Mouse (Mus musculus): ENCODE measurements at regions not wholly inside any gene's neighbourhood (a gene's known extent, or its start where the extent isn't known, plus 50 kb on each side); places are given as distances from the start of the nearest gene placed in this dataset.

GRCm38 (mm10) chr11:17591780-17592487, 334.6 kb downstream of the C1d start:
- no peak for DNase-seq
- H3K27ac ChIP-seq: no peak overlapping the region
- intact Hi-C loops (cut with DNase I): no loop called here
- no peak overlapping the region for H3K4me3 ChIP-seq
- no peak for TF ChIP-seq CTCF (IDR thresholded peaks at IDR 0.05)

- no peak overlapping the region for H3K27ac ChIP-seq
- no peak for TF ChIP-seq CTCF (IDR thresholded peaks at IDR 0.05)
- DNase-seq: no peak
- H3K4me3 ChIP-seq: no peak overlapping the region
- intact Hi-C loops (cut with DNase I): no loop called here
Measured at GRCm38 (mm10) chr11:17603726-17604493, 346.5 kb downstream of the C1d start.

GRCm38 (mm10) chr11:17620462-17621248, 333.0 kb downstream of the Etaa1 start:
- intact Hi-C loops (cut with DNase I): no loop called here
- Histone ChIP-seq H3K27ac (no peak overlapping the region), H3K4me3 (no peak overlapping the region)
- no peak for DNase-seq
- TF ChIP-seq CTCF (IDR thresholded peaks at IDR 0.05): no peak

DNA sequence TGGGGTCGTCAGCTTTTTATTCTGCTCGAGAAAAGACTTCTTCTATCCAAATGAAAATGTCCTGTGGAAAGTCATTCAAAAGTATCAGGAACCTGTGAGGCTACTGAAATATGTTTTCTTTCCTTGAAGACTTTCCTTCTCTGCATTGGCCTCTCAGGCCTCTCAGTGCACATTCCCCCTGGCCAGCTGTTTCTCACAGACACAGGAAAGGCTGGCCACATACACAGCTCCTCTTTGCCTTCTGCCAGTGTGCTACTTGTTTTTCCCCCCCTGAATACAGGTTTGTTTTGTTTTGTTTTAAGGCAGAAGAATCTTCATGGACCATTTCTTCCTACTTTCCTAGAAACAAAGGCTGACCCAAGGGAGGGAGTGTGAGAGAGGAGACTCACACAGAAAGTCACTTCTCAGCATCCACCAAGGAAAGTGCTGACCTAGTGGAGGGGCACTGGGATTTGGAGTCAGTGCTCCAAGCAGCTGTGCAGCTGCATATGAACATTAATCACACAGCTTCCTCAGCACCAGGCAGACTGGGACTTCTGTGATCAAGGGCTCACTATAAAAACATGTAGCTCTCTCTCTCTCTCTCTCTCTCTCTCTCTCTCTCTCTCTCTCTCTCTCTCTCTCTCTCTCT, 324.0 kb downstream of the Etaa1 start:
- Histone ChIP-seq H3K4me3 (no peak overlapping the region), H3K27ac (no peak overlapping the region)
- no peak for TF ChIP-seq CTCF (IDR thresholded peaks at IDR 0.05)
- intact Hi-C loops (cut with DNase I): no loop called here
- DNase-seq: no peak

DNA sequence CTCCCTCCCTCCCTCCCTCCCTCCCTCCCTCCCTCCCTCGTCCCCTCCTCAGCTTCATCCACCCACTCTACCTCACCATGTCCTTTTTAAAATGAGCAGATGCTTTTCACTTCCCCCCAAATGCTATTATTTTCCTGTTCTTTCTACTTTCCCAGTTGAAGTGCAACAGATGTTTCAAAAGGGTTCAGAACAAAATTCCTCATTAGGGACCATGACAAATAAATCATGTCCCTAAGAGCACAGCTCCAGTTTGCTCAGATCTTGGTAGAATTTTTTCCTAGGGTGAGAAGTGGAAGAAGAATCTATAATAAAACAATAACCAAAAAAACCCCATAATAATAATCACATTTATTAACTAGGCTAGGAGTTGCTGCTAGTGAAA, 323.5 kb downstream of the Etaa1 start:
- intact Hi-C loops (cut with DNase I): no loop called here
- DNase-seq: no peak
- Histone ChIP-seq H3K27ac (no peak overlapping the region), H3K4me3 (no peak overlapping the region)
- TF ChIP-seq CTCF (IDR thresholded peaks at IDR 0.05): no peak

DNA sequence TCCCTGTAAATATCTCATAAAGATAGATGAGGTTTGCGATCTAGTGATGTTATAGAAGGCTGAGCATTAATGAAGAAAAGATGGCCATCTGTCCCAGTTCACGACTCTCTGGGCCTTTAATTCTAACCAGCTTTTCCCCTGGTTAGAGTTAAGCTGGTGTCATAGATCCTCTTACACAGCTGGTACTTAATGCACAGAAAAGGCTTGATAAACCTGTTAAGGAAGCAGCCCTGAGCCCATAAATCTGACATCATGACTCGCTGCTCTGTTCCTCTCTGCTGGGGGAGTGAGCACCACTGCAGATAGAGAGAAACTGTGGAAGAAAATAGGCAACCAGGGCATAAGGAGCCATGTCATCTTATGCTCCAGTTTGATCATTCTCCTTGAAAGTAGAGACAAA, 316.5 kb downstream of the Etaa1 start:
- no peak for TF ChIP-seq CTCF (IDR thresholded peaks at IDR 0.05)
- Histone ChIP-seq H3K27ac (no peak overlapping the region), H3K4me3 (no peak overlapping the region)
- intact Hi-C loops (cut with DNase I): no loop called here
- DNase-seq: no peak

GRCm38 (mm10) chr11:17639922-17640321, 313.8 kb downstream of the Etaa1 start:
- intact Hi-C loops (cut with DNase I): no loop called here

DNA sequence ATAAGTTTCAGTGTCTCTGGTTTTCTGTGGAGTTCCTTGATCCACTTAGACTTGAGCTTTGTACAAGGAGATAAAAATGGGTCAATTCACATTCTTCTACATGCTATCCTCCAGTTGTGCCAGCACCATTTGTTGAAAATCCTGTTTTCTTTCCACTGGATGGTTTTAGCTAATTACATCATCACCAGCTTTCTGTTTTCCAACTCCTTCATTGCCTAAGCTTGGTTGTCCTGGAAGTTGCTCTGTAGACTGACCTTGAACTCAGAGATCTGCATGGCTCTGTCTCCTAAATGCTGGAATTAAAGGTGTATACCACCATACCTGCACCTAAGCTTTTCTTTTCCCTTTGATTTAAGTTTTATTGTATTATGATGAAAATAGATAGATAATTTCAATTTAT, 306.2 kb downstream of the Etaa1 start:
- DNase-seq: no peak
- no peak for TF ChIP-seq CTCF (IDR thresholded peaks at IDR 0.05)
- no peak overlapping the region for H3K4me3 ChIP-seq
- H3K27ac ChIP-seq: no peak overlapping the region
- intact Hi-C loops (cut with DNase I): no loop called here

More at GRCm38 (mm10) chr11:17639922-17640321, 313.8 kb downstream of the Etaa1 start:
- Histone ChIP-seq H3K4me3 (no peak overlapping the region), H3K27ac (no peak overlapping the region)
- TF ChIP-seq CTCF (IDR thresholded peaks at IDR 0.05): peak; percentile 34; the same call in 1 of the 2 replicates
- no peak for DNase-seq

- no peak for DNase-seq
- H3K4me3 ChIP-seq: no peak overlapping the region
- no peak overlapping the region for H3K27ac ChIP-seq
- TF ChIP-seq CTCF (IDR thresholded peaks at IDR 0.05): no peak
- intact Hi-C loops (cut with DNase I): no loop called here
Measured at GRCm38 (mm10) chr11:17651389-17652156, 302.1 kb downstream of the Etaa1 start.

DNA sequence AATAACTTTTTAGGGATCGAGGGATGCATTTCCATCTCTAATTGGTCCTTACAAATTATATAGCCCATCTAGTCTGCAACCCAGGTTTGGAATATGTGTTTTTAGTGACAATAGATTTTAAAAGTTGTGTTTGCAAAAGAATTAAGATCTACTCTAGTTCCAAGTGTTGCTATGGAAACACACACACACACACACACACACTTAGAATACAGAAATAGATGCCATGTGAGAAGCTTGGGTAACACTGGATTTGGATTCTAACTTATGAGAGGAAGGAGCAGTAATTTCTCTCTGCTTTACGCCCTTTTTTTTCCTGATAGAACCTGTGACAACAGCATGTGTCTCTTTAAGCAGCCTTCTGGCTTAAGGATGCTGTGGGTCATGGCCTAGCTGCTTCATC, 297.8 kb downstream of the Etaa1 start:
- H3K4me3 ChIP-seq: no peak overlapping the region
- no peak for TF ChIP-seq CTCF (IDR thresholded peaks at IDR 0.05)
- no peak for DNase-seq
- H3K27ac ChIP-seq: no peak overlapping the region
- intact Hi-C loops (cut with DNase I): no loop called here

DNA sequence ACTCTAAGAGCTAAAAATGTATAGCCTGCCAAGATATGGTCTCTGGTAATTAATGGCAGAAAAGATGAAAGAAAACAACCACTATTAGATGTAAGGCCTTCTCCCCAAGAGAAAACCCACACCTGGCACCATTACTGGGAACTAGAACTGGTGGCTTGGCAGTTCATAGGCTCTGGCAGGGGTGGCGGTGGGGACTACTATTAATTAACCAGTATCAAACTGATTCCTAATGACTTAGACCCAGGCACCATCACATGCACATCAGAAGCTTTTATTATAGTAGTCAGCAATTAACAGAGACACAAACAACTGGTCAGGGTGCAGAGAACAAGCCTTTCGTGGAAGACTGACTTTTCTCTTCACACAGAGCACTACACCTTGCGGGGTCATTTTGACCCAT, 296.0 kb downstream of the Etaa1 start:
- no peak overlapping the region for H3K27ac ChIP-seq
- intact Hi-C loops (cut with DNase I): no loop called here
- H3K4me3 ChIP-seq: no peak overlapping the region
- DNase-seq: no peak
- TF ChIP-seq CTCF (IDR thresholded peaks at IDR 0.05): no peak

- intact Hi-C loops (cut with DNase I): no loop called here
- TF ChIP-seq CTCF (IDR thresholded peaks at IDR 0.05): no peak
- H3K4me3 ChIP-seq: no peak overlapping the region
- no peak overlapping the region for H3K27ac ChIP-seq
- no peak for DNase-seq
Measured at GRCm38 (mm10) chr11:17658289-17658688, 295.4 kb downstream of the Etaa1 start.

Data from gastrocnemius, adult 2 months (tissue).